Mouse (Mus musculus) spleen, adult 2 months (tissue): Measurements from ENCODE around the gene Mgp. TPM values are rescaled to one million over a fixed set of nuclear protein-coding genes. Genes with fewer than 3 reads are reported as not detected.
A peak's percentile ranks its signal among the peaks of the same experiment; 100 is the strongest.

ENCODE experiments used
- DNase-seq, 2 experiments: peaks; one replicate each; pipeline versions ENCODE4 v3.0.0 to v3.0.0-alpha.2; 2012 to 2021; ENCODE audit warnings: low spot score in 2 of 2, low read depth in 1 of 2
- H3K27ac ChIP-seq: fragments of 200-500 bp; 2 replicates; pipeline ENCODE4 v1.5.1; 2012; ENCODE audit warnings: low read length, inconsistent platforms; ENCODE audit not compliant: insufficient read depth
- H3K27me3 ChIP-seq: fragments of 200-500 bp; 2 replicates; pipeline ENCODE4 v1.6.1; 2012; ENCODE audit warnings: mild to moderate bottlenecking, moderate library complexity, low read length, inconsistent platforms; ENCODE audit not compliant: control insufficient read depth, insufficient read depth
- H3K36me3 ChIP-seq: fragments of 200-500 bp; 2 replicates; pipeline ENCODE4 v1.6.1; 2012; ENCODE audit warnings: mild to moderate bottlenecking, low read length, inconsistent platforms; ENCODE audit not compliant: control insufficient read depth, insufficient read depth
- H3K4me1 ChIP-seq: fragments of 200-500 bp; 2 replicates; pipeline ENCODE4 v1.6.1; 2011; ENCODE audit warnings: inconsistent platforms; ENCODE audit not compliant: control insufficient read depth, insufficient read depth, insufficient read length
- H3K4me3 ChIP-seq: fragments of 200-500 bp; 2 replicates; pipeline ENCODE4 v1.5.1; 2011; ENCODE audit warnings: mild to moderate bottlenecking, inconsistent platforms; ENCODE audit not compliant: insufficient read depth, insufficient read length; ENCODE audit errors: extremely low read depth
- CTCF ChIP-seq: fragments of 200-500 bp; IDR thresholded peaks from 2 replicates; pipeline ENCODE4 v1.5.1; 2011; ENCODE audit warnings: mild to moderate bottlenecking, inconsistent platforms; ENCODE audit not compliant: insufficient read depth, insufficient read length, insufficient replicate concordance; ENCODE audit errors: extremely low read depth
- POLR2A ChIP-seq: fragments of 200-500 bp; IDR thresholded peaks from 2 replicates; pipeline ENCODE4 v1.6.1; 2011; ENCODE audit warnings: low read depth, low read length, inconsistent platforms
- WGBS: fragments of 180-500 bp; shearing (Covaris S2); methylation state at CpG from one replicate; pipeline ENCODE4 v1.1.7; 2018; 5-methylcytosine and 5-hydroxymethylcytosine counted together
- polyA plus RNA-seq: library from polyadenylated mRNA; depleted of rRNA; stranded (reverse); fragments of >200 nt; gene quantifications from 2 replicates; pipeline ENCODE4 v1.2.3, GENCODE M21; 2012; rRNA removed

Mgp gene
- polyA plus RNA-seq: 39.8 and 47.7 TPM in 2 replicates

GRCm38 (mm10) chr6:136875670-136876069, at the start of gene Mgp:
Gene Mgp (minus strand): TSS chr6:136875823.
- no peak for TF ChIP-seq POLR2A
- TF ChIP-seq CTCF: no peak
- WGBS: 75% methylated on average over 9 of the region's 9 CpGs
- H3K36me3 ChIP-seq: no peaks in the 10 kb centered on the region
- no peak within 1 kb of the TSS for H3K4me3 ChIP-seq
- H3K27ac ChIP-seq: no peak within 1 kb of the TSS
- H3K4me1 ChIP-seq: no peaks in the 10 kb centered on the region
- DNase-seq: no peak
- no peaks in the 10 kb centered on the region for H3K27me3 ChIP-seq

- WGBS: 51% methylated on average over 8 of the region's 8 CpGs
Measured at GRCm38 (mm10) chr6:136925049-136925448, 49.4 kb upstream of the Mgp start.

GRCm38 (mm10) chr6:136923532-136923931, 47.9 kb upstream of the Mgp start, which contains the start of gene Pde6h:
Gene Pde6h (plus strand): TSS chr6:136923832.
- Histone ChIP-seq H3K27me3 (no peaks in the 10 kb centered on the region), H3K36me3 (peaks cover 53% of the 10 kb centered on the region), H3K4me3 (no peak within 1 kb of the TSS), H3K27ac (no peak within 1 kb of the TSS), H3K4me1 (peaks cover 4% of the 10 kb centered on the region; the same call in 1 of the 2 replicates)
- 94% methylated on average over 8 of the region's 8 CpGs for WGBS
- TF ChIP-seq CTCF (no peak), POLR2A (no peak)
- no peak for DNase-seq

More at GRCm38 (mm10) chr6:136925049-136925448, 49.4 kb upstream of the Mgp start:
- peaks cover 61% of the 10 kb centered on the region for H3K36me3 ChIP-seq
- H3K4me3 ChIP-seq: no peak overlapping the region
- no peak for DNase-seq
- no peaks in the 10 kb centered on the region for H3K27me3 ChIP-seq
- H3K4me1 ChIP-seq: peaks cover 4% of the 10 kb centered on the region; the same call in 1 of the 2 replicates
- H3K27ac ChIP-seq: no peak overlapping the region
- TF ChIP-seq POLR2A (no peak), CTCF (no peak)

- Histone ChIP-seq H3K4me3 (no peak overlapping the region), H3K27ac (no peak overlapping the region), H3K36me3 (peaks cover 47% of the 10 kb centered on the region), H3K27me3 (no peaks in the 10 kb centered on the region), H3K4me1 (peaks cover 4% of the 10 kb centered on the region; the same call in 1 of the 2 replicates)
- 84% methylated on average over 7 of the region's 7 CpGs for WGBS
- TF ChIP-seq CTCF (no peak), POLR2A (no peak)
- no peak for DNase-seq
Measured at GRCm38 (mm10) chr6:136922871-136923270, 47.2 kb upstream of the Mgp start.

- TF ChIP-seq CTCF (no peak), POLR2A (no peak)
- no peak for DNase-seq
- Histone ChIP-seq H3K36me3 (peaks cover 40% of the 10 kb centered on the region), H3K27ac (no peak within 1 kb of the TSS), H3K27me3 (no peaks in the 10 kb centered on the region), H3K4me3 (no peak within 1 kb of the TSS), H3K4me1 (peaks cover 4% of the 10 kb centered on the region; the same call in 1 of the 2 replicates)
- 69% methylated on average over 5 of the region's 5 CpGs for WGBS
Measured at GRCm38 (mm10) chr6:136922080-136922479, 46.5 kb upstream of the Mgp start, which contains the start of gene Erp27. Gene Erp27 (minus strand): TSS chr6:136922180.

GRCm38 (mm10) chr6:136921601-136922000, 46.0 kb upstream of the Mgp start:
- no peak for DNase-seq
- Histone ChIP-seq H3K27ac (no peak overlapping the region), H3K4me1 (peaks cover 4% of the 10 kb centered on the region; the same call in 1 of the 2 replicates), H3K36me3 (peaks cover 35% of the 10 kb centered on the region), H3K27me3 (no peaks in the 10 kb centered on the region), H3K4me3 (no peak overlapping the region)
- WGBS: 42% methylated on average over 7 of the region's 7 CpGs
- TF ChIP-seq POLR2A (no peak), CTCF (no peak)

GRCm38 (mm10) chr6:136920320-136921257, 45.0 kb upstream of the Mgp start:
- peaks cover 4% of the 10 kb centered on the region; the same call in 1 of the 2 replicates for H3K4me1 ChIP-seq
- H3K36me3 ChIP-seq: peaks cover 30% of the 10 kb centered on the region
- 46% methylated on average over 16 of the region's 16 CpGs for WGBS
- H3K4me3 ChIP-seq: no peak overlapping the region
- DNase-seq: peak in 1 of 2 experiments; percentile 54
- TF ChIP-seq POLR2A (no peak), CTCF (peak; percentile 31; the same call in 1 of the 2 replicates)
- H3K27ac ChIP-seq: no peak overlapping the region
- H3K27me3 ChIP-seq: no peaks in the 10 kb centered on the region
